Mouse (Mus musculus): ENCODE measurements around the gene Cpsf4l.

DNA sequence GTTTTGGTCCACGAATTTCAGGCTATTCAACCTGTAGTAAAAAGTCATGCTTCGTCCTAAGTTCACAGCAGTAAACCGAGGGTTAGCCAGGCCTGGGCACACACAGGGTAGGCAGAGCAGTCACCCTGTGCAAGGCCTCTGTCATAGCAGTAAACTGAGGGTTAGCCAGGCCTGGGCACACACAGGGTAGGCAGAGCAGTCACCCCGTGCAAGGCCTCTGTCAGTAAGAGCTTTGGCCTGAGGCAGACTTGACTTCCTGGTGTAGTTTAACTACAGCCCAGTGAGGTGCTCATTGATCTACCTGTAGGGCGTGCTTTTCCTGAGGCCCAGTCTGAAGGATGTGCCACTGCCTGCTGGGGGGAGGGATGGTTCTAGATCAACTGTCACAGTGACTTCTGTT is 18.5 kb downstream of the Cpsf4l start:
- TF ChIP-seq CTCF (IDR thresholded peaks at IDR 0.05; ENCODE audit: extremely low read depth, insufficient read depth, low read length) (no peak), POLR2A (IDR thresholded peaks at IDR 0.05; ENCODE audit: extremely low read depth, insufficient read depth, low read length) (no peak)

Data from cortical plate, adult 2 months (tissue).